In the genomic region with DNA sequence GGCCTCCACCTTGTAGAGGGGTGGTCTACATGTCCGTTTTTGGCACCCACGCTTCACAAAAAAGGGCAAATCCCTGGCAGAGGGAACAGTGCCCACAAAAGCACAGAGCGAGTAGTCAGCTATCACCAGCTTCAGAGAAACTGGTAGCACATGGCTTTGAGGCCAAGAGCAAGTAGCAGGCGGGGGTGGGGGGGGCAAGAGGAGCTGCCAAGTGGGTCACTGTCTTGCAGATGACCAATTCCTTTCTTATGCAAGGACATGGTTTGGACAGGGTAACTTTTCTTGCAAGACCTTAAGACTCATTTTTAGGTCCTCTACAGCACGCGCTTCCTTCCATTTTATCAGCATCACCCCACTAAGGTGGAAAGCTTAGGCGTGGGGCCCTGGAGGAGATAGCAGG, we compare ENCODE assay signal across 19 mouse cellular contexts.
DNase-seq lines count a peak whose midpoint lies in the region; ATAC-seq lines count a peak whose summit lies in the region.
"Had no signal": no experiment of that assay in that cellular context is flagged by ENCODE, and none has a peak within 500 bp of the region (broad histone marks: within the 10 kb centered on the region; RNA-seq: fewer than 3 reads in every experiment).

No protein-coding gene starts in this region.

- DNase-seq in forebrain, embryonic 10.5 days (ENCODE audit: extremely low spot score, low spot score) = no peak
- no peak for DNase-seq in kidney, adult 18-20 months
- DNase-seq in kidney, adult 8-10 months = no peak
- DNase-seq: adrenal gland, adult 8-10 months; cerebellum, postnatal 25 days; gastrocnemius, postnatal 36 days; kidney, postnatal 10 days; right cerebral cortex, postnatal 25 days; thymus, adult 2 months had no signal

- no peak for ATAC-seq in forebrain, embryonic 13.5 days
- no peak for ATAC-seq in kidney, embryonic 15.5 days (replicated peaks; ENCODE audit: low FRiP score)
- ATAC-seq in limb, embryonic 12.5 days (ENCODE audit: insufficient number of reproducible peaks, insufficient read depth, low FRiP score, low TSS enrichment, low read depth) = no peak
- ATAC-seq in liver, embryonic 12.5 days = no peak
- ATAC-seq: lung, postnatal 0 days had no signal

- H3K4me2 ChIP-seq in forebrain, embryonic 13.5 days = no peak overlapping the region
- H3K4me2 ChIP-seq in kidney, embryonic 15.5 days = no peak overlapping the region
- no peak overlapping the region for H3K4me2 ChIP-seq in limb, embryonic 12.5 days
- no peak overlapping the region for H3K4me2 ChIP-seq in liver, embryonic 12.5 days
- H3K4me2 ChIP-seq: heart, embryonic 13.5 days; neural tube, embryonic 13.5 days had no signal

- no peaks in the 10 kb centered on the region for H3K36me3 ChIP-seq in forebrain, embryonic 10.5 days (replicated peaks)
- no peaks in the 10 kb centered on the region for H3K36me3 ChIP-seq in forebrain, embryonic 13.5 days (ENCODE audit: poor library complexity, severe bottlenecking)
- H3K36me3 ChIP-seq in kidney, embryonic 15.5 days = no peaks in the 10 kb centered on the region
- H3K36me3 ChIP-seq in limb, embryonic 12.5 days = no peaks in the 10 kb centered on the region
- H3K36me3 ChIP-seq in liver, embryonic 12.5 days = no peaks in the 10 kb centered on the region
- H3K36me3 ChIP-seq: heart, embryonic 13.5 days; neural tube, embryonic 13.5 days had no signal

- H3K4me1 ChIP-seq in forebrain, embryonic 10.5 days = peaks cover 41% of the 10 kb centered on the region
- no peaks in the 10 kb centered on the region for H3K4me1 ChIP-seq in forebrain, embryonic 13.5 days
- peaks cover 37% of the 10 kb centered on the region for H3K4me1 ChIP-seq in kidney, embryonic 15.5 days
- H3K4me1 ChIP-seq in limb, embryonic 12.5 days (replicated peaks) = peaks cover 33% of the 10 kb centered on the region
- H3K4me1 ChIP-seq in liver, embryonic 12.5 days = peaks cover 23% of the 10 kb centered on the region
- H3K4me1 ChIP-seq: megakaryocyte, embryonic 14.5 days; neural tube, embryonic 13.5 days had no signal

- H3K27ac ChIP-seq in forebrain, embryonic 10.5 days = peak overlapping the region; percentile 66
- no peak overlapping the region for H3K27ac ChIP-seq in forebrain, embryonic 13.5 days
- H3K27ac ChIP-seq in kidney, embryonic 15.5 days = 0 out of 2 replicates have a peak overlapping the region, but pooled peaks have one; percentile 18
- peak overlapping the region; percentile 78 for H3K27ac ChIP-seq in limb, embryonic 12.5 days
- H3K27ac ChIP-seq in liver, embryonic 12.5 days = no peak overlapping the region
- H3K27ac ChIP-seq: liver, embryonic 14.5 days; neural tube, embryonic 13.5 days had no signal

- 89% methylated on average over 7 of the region's 7 CpGs for WGBS in forebrain, embryonic 10.5 days
- WGBS in forebrain, embryonic 13.5 days = 82% methylated on average over 7 of the region's 7 CpGs
- WGBS in kidney, embryonic 15.5 days = 89% methylated on average over 7 of the region's 7 CpGs
- 87% methylated on average over 7 of the region's 7 CpGs for WGBS in limb, embryonic 12.5 days
- 63% methylated on average over 7 of the region's 7 CpGs for WGBS in liver, embryonic 12.5 days (ENCODE audit: insufficient replicate concordance)

- no peaks in the 10 kb centered on the region for H3K9me3 ChIP-seq in forebrain, embryonic 10.5 days
- no peaks in the 10 kb centered on the region for H3K9me3 ChIP-seq in forebrain, embryonic 13.5 days (replicated peaks)
- H3K9me3 ChIP-seq in kidney, embryonic 15.5 days (replicated peaks) = no peaks in the 10 kb centered on the region
- no peaks in the 10 kb centered on the region for H3K9me3 ChIP-seq in limb, embryonic 12.5 days
- no peaks in the 10 kb centered on the region for H3K9me3 ChIP-seq in liver, embryonic 12.5 days (replicated peaks)
- H3K9me3 ChIP-seq: heart, embryonic 13.5 days; megakaryocyte, embryonic 14.5 days; neural tube, embryonic 13.5 days had no signal

- peaks cover 17% of the 10 kb centered on the region for H3K27me3 ChIP-seq in forebrain, embryonic 10.5 days (ENCODE audit: poor library complexity, severe bottlenecking)
- peaks cover 18% of the 10 kb centered on the region for H3K27me3 ChIP-seq in forebrain, embryonic 13.5 days
- H3K27me3 ChIP-seq in kidney, embryonic 15.5 days = no peaks in the 10 kb centered on the region
- H3K27me3 ChIP-seq in limb, embryonic 12.5 days = no peaks in the 10 kb centered on the region
- H3K27me3 ChIP-seq in liver, embryonic 12.5 days (replicated peaks) = no peaks in the 10 kb centered on the region; the same call in 1 of the 2 replicates
- H3K27me3 ChIP-seq: heart, embryonic 13.5 days; neural tube, embryonic 13.5 days had no signal

- no peak overlapping the region for H3K9ac ChIP-seq in forebrain, embryonic 13.5 days
- no peak overlapping the region for H3K9ac ChIP-seq in kidney, embryonic 15.5 days
- H3K9ac ChIP-seq in limb, embryonic 12.5 days (replicated peaks) = no peak overlapping the region
- H3K9ac ChIP-seq in liver, embryonic 12.5 days = no peak overlapping the region
- H3K9ac ChIP-seq: heart, embryonic 13.5 days; liver, embryonic 14.5 days; neural tube, embryonic 13.5 days had no signal

- H3K4me3 ChIP-seq in forebrain, embryonic 10.5 days = no peak overlapping the region
- no peak overlapping the region for H3K4me3 ChIP-seq in forebrain, embryonic 13.5 days
- H3K4me3 ChIP-seq in kidney, embryonic 15.5 days (replicated peaks) = no peak overlapping the region
- no peak overlapping the region for H3K4me3 ChIP-seq in limb, embryonic 12.5 days (replicated peaks)
- no peak overlapping the region for H3K4me3 ChIP-seq in liver, embryonic 12.5 days
- H3K4me3 ChIP-seq: erythroblast, embryonic 14.5 days; heart, embryonic 13.5 days; megakaryocyte, embryonic 14.5 days; neural tube, embryonic 13.5 days had no signal

Comparison
In these comparisons a context has a peak if more than half of its experiments do, and no peak if none do; other contexts are left out.
1. H3K27ac ChIP-seq: peak in forebrain, embryonic 10.5 days (single experiment), kidney, embryonic 15.5 days (single experiment) and limb, embryonic 12.5 days (single experiment); none in forebrain, embryonic 13.5 days (single experiment) and liver, embryonic 12.5 days (single experiment).